Mouse (Mus musculus): Measurements from ENCODE around the gene Hsdl2. TPM values are rescaled to one million over a fixed set of nuclear protein-coding genes. Genes with fewer than 3 reads are reported as not detected.

Gene Hsdl2
- polyA plus RNA-seq, 1 experiment from 2014 or later: 20.5 TPM

Other genes starting within 250 kb of the Hsdl2 start
- 5.5 and 8.3 TPM in 2 replicates for gene Susd1, start 142.9 kb upstream of the Hsdl2 start, polyA plus RNA-seq (2014; fragmentation: Nextera tagmentation; extraction: Ambion mirVana)
- gene Ptbp3, start 32.2 kb upstream of the Hsdl2 start, polyA plus RNA-seq (2014; fragmentation: Nextera tagmentation; extraction: Ambion mirVana): 64.8 and 86.1 TPM in 2 replicates
- gene E130308A19Rik, start 44.6 kb downstream of the Hsdl2 start, polyA plus RNA-seq (2014; fragmentation: Nextera tagmentation; extraction: Ambion mirVana): 29.7 and 47.3 TPM in 2 replicates
- gene Inip, start 220.0 kb downstream of the Hsdl2 start, polyA plus RNA-seq (2014; fragmentation: Nextera tagmentation; extraction: Ambion mirVana): 55.5 and 69.3 TPM in 2 replicates
- gene Snx30, start 224.3 kb downstream of the Hsdl2 start, polyA plus RNA-seq (2014; fragmentation: Nextera tagmentation; extraction: Ambion mirVana): 7.9 and 12.1 TPM in 2 replicates

Data from kidney, embryonic 14.5 days (tissue).